Mouse (Mus musculus): ENCODE results near the gene Vps25. TPM values are rescaled to one million over a fixed set of nuclear protein-coding genes. Genes with fewer than 3 reads are reported as not detected.

The Vps25 gene
- total and polyA plus RNA-seq, 3 experiments: 104 to 482 (median 170) TPM

- TF ChIP-seq GATA2 (IDR thresholded peaks at IDR 0.05; ENCODE audit: borderline replicate concordance, low read depth, low read length): no peak
- no peak for TF ChIP-seq CTCF (IDR thresholded peaks at IDR 0.05; ENCODE audit: low read depth, low read length)
- TF ChIP-seq POLR2AphosphoS5 (IDR thresholded peaks at IDR 0.05; ENCODE audit: insufficient replicate concordance, low read depth, low read length): no peak
- no peak for TF ChIP-seq TAL1 (conservative IDR thresholded peaks at IDR 0.05; ENCODE audit: low read depth, low read length)
- no peak for TF ChIP-seq GATA1 (IDR thresholded peaks at IDR 0.05; ENCODE audit: borderline replicate concordance, low read length)
- Histone ChIP-seq H3K36me3 (replicated peaks) (peaks cover 52% of the 10 kb centered on the region), H3K9me3 (replicated peaks) (no peaks in the 10 kb centered on the region), H3K27me3 (ENCODE audit: insufficient read depth, low read length) (no peaks in the 10 kb centered on the region), H3K4me3 (ENCODE audit: low read depth, low read length) (peak overlapping the region; percentile 91), H3K4me1 (ENCODE audit: insufficient read depth, low read depth, low read length) (peaks cover 53% of the 10 kb centered on the region)
- DNase-seq (ENCODE audit: low spot score) (peak; percentile 62), ATAC-seq (ENCODE audit: extremely low read depth, insufficient number of reproducible peaks, low FRiP score, poor library complexity, severe bottlenecking) (peak; percentile 55)
Measured at GRCm38 (mm10) chr11:101277381-101278222, 24.1 kb downstream of the Vps25 start.

GRCm38 (mm10) chr11:101278223-101279192 is 25.0 kb downstream of the Vps25 start, which contains the start of the genes Cntd1 and Coa3:
Gene Cntd1, plus strand, starts transcription at chr11:101279012.
Gene Coa3, minus strand, starts transcription at chr11:101279114.
- DNase-seq (ENCODE audit: low spot score): peak; percentile 84
- Histone ChIP-seq H3K4me1 (ENCODE audit: insufficient read depth, low read depth, low read length) (peaks cover 53% of the 10 kb centered on the region), H3K27me3 (ENCODE audit: insufficient read depth, low read length) (no peaks in the 10 kb centered on the region), H3K9me3 (replicated peaks) (no peaks in the 10 kb centered on the region), H3K36me3 (replicated peaks) (peaks cover 44% of the 10 kb centered on the region), H3K4me3 (ENCODE audit: low read depth, low read length) (peak within 1 kb of the TSS; percentile 91)
- ATAC-seq (ENCODE audit: extremely low read depth, insufficient number of reproducible peaks, low FRiP score, poor library complexity, severe bottlenecking): peak; percentile 69
- no peak for TF ChIP-seq TAL1 (conservative IDR thresholded peaks at IDR 0.05; ENCODE audit: low read depth, low read length)
- no peak for TF ChIP-seq CTCF (IDR thresholded peaks at IDR 0.05; ENCODE audit: low read depth, low read length)
- no peak for TF ChIP-seq GATA1 (IDR thresholded peaks at IDR 0.05; ENCODE audit: borderline replicate concordance, low read length)
- TF ChIP-seq POLR2AphosphoS5 (IDR thresholded peaks at IDR 0.05; ENCODE audit: insufficient replicate concordance, low read depth, low read length): no peak
- no peak for TF ChIP-seq GATA2 (IDR thresholded peaks at IDR 0.05; ENCODE audit: borderline replicate concordance, low read depth, low read length)

GRCm38 (mm10) chr11:101279193-101279569 is 25.7 kb downstream of the Vps25 start:
- H3K4me3 ChIP-seq (ENCODE audit: low read depth, low read length): peak overlapping the region; percentile 91; the same call in 1 of the 2 replicates
- H3K27me3 ChIP-seq (ENCODE audit: insufficient read depth, low read length): no peaks in the 10 kb centered on the region
- DNase-seq (ENCODE audit: low spot score) (no peak), ATAC-seq (ENCODE audit: extremely low read depth, insufficient number of reproducible peaks, low FRiP score, poor library complexity, severe bottlenecking) (no peak)
- no peak for TF ChIP-seq GATA2 (IDR thresholded peaks at IDR 0.05; ENCODE audit: borderline replicate concordance, low read depth, low read length)
- TF ChIP-seq GATA1 (IDR thresholded peaks at IDR 0.05; ENCODE audit: borderline replicate concordance, low read length): no peak
- TF ChIP-seq POLR2AphosphoS5 (IDR thresholded peaks at IDR 0.05; ENCODE audit: insufficient replicate concordance, low read depth, low read length): no peak
- TF ChIP-seq CTCF (IDR thresholded peaks at IDR 0.05; ENCODE audit: low read depth, low read length): no peak
- no peak for TF ChIP-seq TAL1 (conservative IDR thresholded peaks at IDR 0.05; ENCODE audit: low read depth, low read length)
- peaks cover 50% of the 10 kb centered on the region for H3K4me1 ChIP-seq (ENCODE audit: insufficient read depth, low read depth, low read length)
- peaks cover 39% of the 10 kb centered on the region for H3K36me3 ChIP-seq (replicated peaks)
- no peaks in the 10 kb centered on the region for H3K9me3 ChIP-seq (replicated peaks)

- Histone ChIP-seq H3K9me3 (replicated peaks) (no peaks in the 10 kb centered on the region), H3K27me3 (ENCODE audit: insufficient read depth, low read length) (no peaks in the 10 kb centered on the region), H3K4me1 (ENCODE audit: insufficient read depth, low read depth, low read length) (peaks cover 39% of the 10 kb centered on the region), H3K4me3 (ENCODE audit: low read depth, low read length) (no peak overlapping the region), H3K36me3 (replicated peaks) (peaks cover 34% of the 10 kb centered on the region)
- ATAC-seq (ENCODE audit: extremely low read depth, insufficient number of reproducible peaks, low FRiP score, poor library complexity, severe bottlenecking) (no peak), DNase-seq (ENCODE audit: low spot score) (no peak)
- TF ChIP-seq POLR2AphosphoS5 (IDR thresholded peaks at IDR 0.05; ENCODE audit: insufficient replicate concordance, low read depth, low read length) (no peak), GATA2 (IDR thresholded peaks at IDR 0.05; ENCODE audit: borderline replicate concordance, low read depth, low read length) (no peak), GATA1 (IDR thresholded peaks at IDR 0.05; ENCODE audit: borderline replicate concordance, low read length) (no peak), TAL1 (conservative IDR thresholded peaks at IDR 0.05; ENCODE audit: low read depth, low read length) (no peak), CTCF (IDR thresholded peaks at IDR 0.05; ENCODE audit: low read depth, low read length) (no peak)
Measured at GRCm38 (mm10) chr11:101280837-101281236, 27.3 kb downstream of the Vps25 start.

GRCm38 (mm10) chr11:101282896-101283295 is 29.4 kb downstream of the Vps25 start:
- TF ChIP-seq POLR2AphosphoS5 (IDR thresholded peaks at IDR 0.05; ENCODE audit: insufficient replicate concordance, low read depth, low read length) (no peak), GATA1 (IDR thresholded peaks at IDR 0.05; ENCODE audit: borderline replicate concordance, low read length) (no peak), CTCF (IDR thresholded peaks at IDR 0.05; ENCODE audit: low read depth, low read length) (no peak), GATA2 (IDR thresholded peaks at IDR 0.05; ENCODE audit: borderline replicate concordance, low read depth, low read length) (no peak), TAL1 (conservative IDR thresholded peaks at IDR 0.05; ENCODE audit: low read depth, low read length) (no peak)
- Histone ChIP-seq H3K4me1 (ENCODE audit: insufficient read depth, low read depth, low read length) (peaks cover 18% of the 10 kb centered on the region), H3K27me3 (ENCODE audit: insufficient read depth, low read length) (no peaks in the 10 kb centered on the region), H3K4me3 (ENCODE audit: low read depth, low read length) (no peak overlapping the region), H3K36me3 (replicated peaks) (peaks cover 30% of the 10 kb centered on the region), H3K9me3 (replicated peaks) (no peaks in the 10 kb centered on the region)
- no peak for DNase-seq (ENCODE audit: low spot score)
- no peak for ATAC-seq (ENCODE audit: extremely low read depth, insufficient number of reproducible peaks, low FRiP score, poor library complexity, severe bottlenecking)
